Mouse (Mus musculus) midbrain, embryonic 13.5 days (tissue): Measurements from ENCODE around the gene Col5a3. TPM values are rescaled to one million over a fixed set of nuclear protein-coding genes. Genes with fewer than 3 reads are reported as not detected.

Experiments
- ATAC-seq: fragments of 200-750 bp; cut with Nextera tagmentation; 2 replicates; pipeline ENCODE4 v1.8.0; 2017; ENCODE audit warnings: mild to moderate bottlenecking, moderate TSS enrichment, moderate library complexity
- H3K27ac ChIP-seq: fragments of 300-500 bp; sonication (generic); 2 replicates; pipeline ENCODE4 v1.5.1; 2015; ENCODE audit warnings: inconsistent platforms, mild to moderate bottlenecking, moderate library complexity
- H3K27me3 ChIP-seq: fragments of 300-500 bp; sonication (generic); 2 replicates; pipeline ENCODE4 v1.6.1; 2015; ENCODE audit warnings: mild to moderate bottlenecking, inconsistent platforms
- H3K36me3 ChIP-seq: fragments of 300-500 bp; sonication (generic); 2 replicates; pipeline ENCODE4 v1.6.1; 2015; ENCODE audit warnings: mild to moderate bottlenecking, inconsistent platforms
- H3K4me1 ChIP-seq: fragments of 300-500 bp; sonication (generic); replicated peaks from 2 replicates; pipeline ENCODE4 v1.6.1; 2015; ENCODE audit warnings: inconsistent platforms
- H3K4me2 ChIP-seq: fragments of 300-500 bp; sonication (generic); replicated peaks from 2 replicates; pipeline ENCODE4 v1.6.1; 2015; ENCODE audit warnings: moderate library complexity, mild to moderate bottlenecking, inconsistent platforms
- H3K4me3 ChIP-seq: fragments of 300-500 bp; sonication (generic); replicated peaks from 2 replicates; pipeline ENCODE4 v1.5.1; 2015; ENCODE audit warnings: mild to moderate bottlenecking, inconsistent platforms
- H3K9ac ChIP-seq: fragments of 300-500 bp; sonication (generic); replicated peaks from 2 replicates; pipeline ENCODE4 v1.6.1; 2015; ENCODE audit warnings: mild to moderate bottlenecking, inconsistent platforms
- H3K9me3 ChIP-seq: fragments of 300-500 bp; sonication (generic); 2 replicates; pipeline ENCODE4 v1.6.1; 2016; ENCODE audit warnings: mild to moderate bottlenecking, inconsistent platforms
- WGBS: fragments of 180-500 bp; shearing (Covaris S2); methylation state at CpG from one replicate; pipeline ENCODE4 v1.1.7; 2015; 5-methylcytosine and 5-hydroxymethylcytosine counted together
- polyA plus RNA-seq: library from polyadenylated mRNA; unstranded; fragments of >200 nt; fragmentation: Nextera tagmentation; extraction: Ambion mirVana; gene quantifications from 2 replicates; pipeline ENCODE4 v1.2.1, GENCODE M21; 2015

The Col5a3 gene
- polyA plus RNA-seq, 1 experiment from 2014 or later: 0.32 TPM

GRCm38 (mm10) chr9:20830901-20831643, 16.2 kb upstream of the Col5a3 start:
- H3K4me2 ChIP-seq: peak overlapping the region; percentile 40
- peak overlapping the region; percentile 62 for H3K9ac ChIP-seq
- peak overlapping the region; percentile 8; the same call in 1 of the 2 replicates for H3K4me3 ChIP-seq
- peaks cover 7% of the 10 kb centered on the region; the same call in 1 of the 2 replicates for H3K4me1 ChIP-seq
- H3K9me3 ChIP-seq: no peaks in the 10 kb centered on the region
- peak; percentile 97 for ATAC-seq
- 0 out of 2 replicates have a peak overlapping the region, but pooled peaks have one; percentile 39 for H3K27ac ChIP-seq
- peaks cover 10% of the 10 kb centered on the region; the same call in 1 of the 2 replicates for H3K27me3 ChIP-seq
- no peaks in the 10 kb centered on the region for H3K36me3 ChIP-seq
- whole genome bisulfite sequencing: 14% methylated on average over 19 of the region's 19 CpGs

- Histone ChIP-seq H3K4me2 (no peak overlapping the region), H3K4me3 (no peak overlapping the region), H3K27me3 (peaks cover 10% of the 10 kb centered on the region; the same call in 1 of the 2 replicates), H3K4me1 (peaks cover 7% of the 10 kb centered on the region; the same call in 1 of the 2 replicates), H3K9me3 (no peaks in the 10 kb centered on the region), H3K27ac (no peak overlapping the region), H3K9ac (no peak overlapping the region), H3K36me3 (no peaks in the 10 kb centered on the region)
- no peak for ATAC-seq
- 93% methylated on average over 1 of the region's 1 CpGs for WGBS
These were observed 13.3 kb upstream of the Col5a3 start for GRCm38 (mm10) chr9:20828127-20828526.

- H3K4me1 ChIP-seq: peaks cover 5% of the 10 kb centered on the region; the same call in 1 of the 2 replicates
- no peak overlapping the region for H3K9ac ChIP-seq
- H3K27me3 ChIP-seq: peaks cover 10% of the 10 kb centered on the region; the same call in 1 of the 2 replicates
- no peak overlapping the region for H3K4me3 ChIP-seq
- H3K36me3 ChIP-seq: no peaks in the 10 kb centered on the region
- no peak for ATAC-seq
- no peak overlapping the region for H3K27ac ChIP-seq
- H3K4me2 ChIP-seq: no peak overlapping the region
- 69% methylated on average over 5 of the region's 5 CpGs for WGBS
- H3K9me3 ChIP-seq: no peaks in the 10 kb centered on the region
These were observed 10.9 kb upstream of the Col5a3 start for GRCm38 (mm10) chr9:20825781-20826180.

- Histone ChIP-seq H3K4me2 (no peak overlapping the region), H3K27ac (no peak overlapping the region), H3K27me3 (no peaks in the 10 kb centered on the region), H3K4me1 (no peaks in the 10 kb centered on the region), H3K4me3 (no peak overlapping the region), H3K9ac (no peak overlapping the region), H3K36me3 (no peaks in the 10 kb centered on the region), H3K9me3 (no peaks in the 10 kb centered on the region)
- WGBS: 85% methylated on average over 3 of the region's 3 CpGs
- ATAC-seq: no peak
These were observed 8.0 kb upstream of the Col5a3 start for GRCm38 (mm10) chr9:20822821-20823220.

GRCm38 (mm10) chr9:20820001-20820400, 5.1 kb upstream of the Col5a3 start:
- Histone ChIP-seq H3K27me3 (peaks cover 5% of the 10 kb centered on the region; the same call in 1 of the 2 replicates), H3K27ac (no peak overlapping the region), H3K4me2 (no peak overlapping the region), H3K36me3 (no peaks in the 10 kb centered on the region), H3K9me3 (no peaks in the 10 kb centered on the region), H3K4me1 (peaks cover 2% of the 10 kb centered on the region), H3K9ac (no peak overlapping the region), H3K4me3 (no peak overlapping the region)
- 68% methylated on average over 5 of the region's 5 CpGs for WGBS
- no peak for ATAC-seq

GRCm38 (mm10) chr9:20818236-20818635, 3.4 kb upstream of the Col5a3 start, which contains the start of gene Rdh8:
Gene Rdh8 (plus strand): TSS chr9:20818503.
- no peak for ATAC-seq
- 84% methylated on average over 6 of the region's 6 CpGs for WGBS

GRCm38 (mm10) chr9:20812537-20813271, 2.2 kb downstream of the Col5a3 start:
- H3K9ac ChIP-seq: no peak overlapping the region
- H3K36me3 ChIP-seq: no peaks in the 10 kb centered on the region
- no peak for ATAC-seq
- H3K27ac ChIP-seq: no peak overlapping the region
- no peak overlapping the region for H3K4me2 ChIP-seq
- 17% methylated on average over 19 of the region's 19 CpGs for WGBS
- peaks cover 13% of the 10 kb centered on the region for H3K4me1 ChIP-seq
- H3K9me3 ChIP-seq: no peaks in the 10 kb centered on the region
- H3K27me3 ChIP-seq: peaks cover 17% of the 10 kb centered on the region
- no peak overlapping the region for H3K4me3 ChIP-seq

More at GRCm38 (mm10) chr9:20818236-20818635, 3.4 kb upstream of the Col5a3 start, which contains the start of gene Rdh8:
- Histone ChIP-seq H3K4me3 (no peak within 1 kb of the TSS), H3K27ac (no peak within 1 kb of the TSS), H3K9me3 (no peaks in the 10 kb centered on the region), H3K27me3 (peaks cover 11% of the 10 kb centered on the region), H3K4me2 (no peak within 1 kb of the TSS), H3K4me1 (peaks cover 9% of the 10 kb centered on the region), H3K36me3 (no peaks in the 10 kb centered on the region), H3K9ac (no peak within 1 kb of the TSS)

GRCm38 (mm10) chr9:20810773-20811172, 4.1 kb downstream of the Col5a3 start:
- no peaks in the 10 kb centered on the region for H3K9me3 ChIP-seq
- 65% methylated on average over 1 of the region's 1 CpGs for WGBS
- no peaks in the 10 kb centered on the region for H3K36me3 ChIP-seq
- no peak overlapping the region for H3K27ac ChIP-seq
- no peak overlapping the region for H3K4me2 ChIP-seq
- peaks cover 13% of the 10 kb centered on the region for H3K4me1 ChIP-seq
- H3K4me3 ChIP-seq: no peak overlapping the region
- H3K27me3 ChIP-seq: peaks cover 12% of the 10 kb centered on the region
- ATAC-seq: no peak
- H3K9ac ChIP-seq: no peak overlapping the region

- Histone ChIP-seq H3K4me3 (no peak overlapping the region), H3K36me3 (no peaks in the 10 kb centered on the region), H3K27ac (no peak overlapping the region), H3K4me2 (no peak overlapping the region), H3K9me3 (no peaks in the 10 kb centered on the region), H3K27me3 (peaks cover 12% of the 10 kb centered on the region; the same call in 1 of the 2 replicates), H3K4me1 (peaks cover 13% of the 10 kb centered on the region), H3K9ac (no peak overlapping the region)
- 58% methylated on average over 4 of the region's 4 CpGs for WGBS
- ATAC-seq: no peak
These were observed 4.6 kb downstream of the Col5a3 start for GRCm38 (mm10) chr9:20810271-20810670.

- Histone ChIP-seq H3K4me2 (no peak overlapping the region), H3K36me3 (no peaks in the 10 kb centered on the region), H3K4me3 (no peak overlapping the region), H3K27me3 (no peaks in the 10 kb centered on the region), H3K27ac (no peak overlapping the region), H3K9me3 (0 out of 2 replicates have a peak, but pooled peaks cover 3% of the 10 kb centered on the region), H3K9ac (no peak overlapping the region), H3K4me1 (no peaks in the 10 kb centered on the region)
- ATAC-seq: no peak
- WGBS: 58% methylated on average over 5 of the region's 5 CpGs
These were observed 9.2 kb downstream of the Col5a3 start for GRCm38 (mm10) chr9:20805706-20806105.

GRCm38 (mm10) chr9:20805159-20805495, 9.7 kb downstream of the Col5a3 start:
- no peak for ATAC-seq
- Histone ChIP-seq H3K9me3 (0 out of 2 replicates have a peak, but pooled peaks cover 3% of the 10 kb centered on the region), H3K9ac (no peak overlapping the region), H3K4me2 (no peak overlapping the region), H3K4me3 (no peak overlapping the region), H3K27me3 (no peaks in the 10 kb centered on the region), H3K36me3 (no peaks in the 10 kb centered on the region), H3K27ac (no peak overlapping the region), H3K4me1 (no peaks in the 10 kb centered on the region)
- WGBS: 85% methylated on average over 3 of the region's 3 CpGs
